Mouse (Mus musculus): ENCODE data around the gene Pla2g2f. TPM values are rescaled to one million over a fixed set of nuclear protein-coding genes. Genes with fewer than 3 reads are reported as not detected.

The Pla2g2f gene
- polyA plus RNA-seq, 1 experiment from 2014 or later = 0.07 TPM

Other genes with a start within 250 kb of the Pla2g2f start
- 0.15 and 0.18 TPM in 2 replicates for gene Vwa5b1, start 121.7 kb downstream of the Pla2g2f start, polyA plus RNA-seq (2015; fragmentation: Nextera tagmentation; extraction: Ambion mirVana)
- gene Pla2g2c, start 32.8 kb downstream of the Pla2g2f start, polyA plus RNA-seq (2015; fragmentation: Nextera tagmentation; extraction: Ambion mirVana) = 0.47 and 0.59 TPM in 2 replicates
- gene Ubxn10, start 20.5 kb downstream of the Pla2g2f start, polyA plus RNA-seq (2015; fragmentation: Nextera tagmentation; extraction: Ambion mirVana) = 2.1 and 2.3 TPM in 2 replicates
- 0.19 TPM in 1 of 2 replicates, not detected in the other for gene Pla2g2d, start 18.1 kb upstream of the Pla2g2f start, polyA plus RNA-seq (2015; fragmentation: Nextera tagmentation; extraction: Ambion mirVana)
- gene Pla2g5, start 105.9 kb upstream of the Pla2g2f start, polyA plus RNA-seq (2015; fragmentation: Nextera tagmentation; extraction: Ambion mirVana) = 0.36 and 0.91 TPM in 2 replicates
- gene Gm13030, start 116.3 kb upstream of the Pla2g2f start, polyA plus RNA-seq (2015; fragmentation: Nextera tagmentation; extraction: Ambion mirVana) = not detected in 2 replicates
- gene Pla2g2e, start 120.3 kb upstream of the Pla2g2f start, polyA plus RNA-seq (2015; fragmentation: Nextera tagmentation; extraction: Ambion mirVana) = 0.35 and 0.55 TPM in 2 replicates
- 3.0 and 3.6 TPM in 2 replicates for gene Otud3, start 156.3 kb upstream of the Pla2g2f start, polyA plus RNA-seq (2015; fragmentation: Nextera tagmentation; extraction: Ambion mirVana)
- 9.8 and 11.0 TPM in 2 replicates for gene Rnf186, start 209.5 kb upstream of the Pla2g2f start, polyA plus RNA-seq (2015; fragmentation: Nextera tagmentation; extraction: Ambion mirVana)
- 8.8 and 8.9 TPM in 2 replicates for gene Tmco4, start 215.3 kb upstream of the Pla2g2f start, polyA plus RNA-seq (2015; fragmentation: Nextera tagmentation; extraction: Ambion mirVana)